Mouse (Mus musculus) embryo, embryonic 11.5 days (tissue): ENCODE data around the gene Ciz1.
"Not testable (repeated sequence)": the region's sequence is repeated elsewhere in the genome, so short reads cannot be mapped to it uniquely, and the experiment has no call there.

ENCODE experiments used
- DNase-seq: peaks from one replicate; pipeline ENCODE4 v3.0.0-alpha.2; 2012; ENCODE audit warnings: low read depth, low spot score

Ciz1 gene

GRCm38 (mm10) chr2:32344598-32345321, 7.4 kb upstream of the Ciz1 start:
- DNase-seq = no peak

- no peak for DNase-seq
Measured at GRCm38 (mm10) chr2:32347019-32347418, 5.1 kb upstream of the Ciz1 start.

- DNase-seq = no peak
Measured at GRCm38 (mm10) chr2:32348311-32348710, 3.8 kb upstream of the Ciz1 start.

GRCm38 (mm10) chr2:32349625-32350255, 2.4 kb upstream of the Ciz1 start:
- no peak for DNase-seq

- DNase-seq = no peak
Measured at GRCm38 (mm10) chr2:32350471-32351051, 1.6 kb upstream of the Ciz1 start.

- DNase-seq = no peak
Measured at GRCm38 (mm10) chr2:32351471-32351961, 611 bp upstream of the Ciz1 start.

- peak; percentile 83 for DNase-seq
Measured at GRCm38 (mm10) chr2:32353007-32353542, 948 bp downstream of the Ciz1 start, which contains the start of gene Dnm1. Dnm1 (minus strand) TSS chr2:32353338.

- no peak for DNase-seq
Measured at GRCm38 (mm10) chr2:32353836-32354235, 1.7 kb downstream of the Ciz1 start.

GRCm38 (mm10) chr2:32354336-32354895, 2.3 kb downstream of the Ciz1 start:
- no peak for DNase-seq

- no peak for DNase-seq
Measured at GRCm38 (mm10) chr2:32356216-32356615, 4.1 kb downstream of the Ciz1 start.

- no peak for DNase-seq
Measured at GRCm38 (mm10) chr2:32357710-32358109, 5.6 kb downstream of the Ciz1 start.

GRCm38 (mm10) chr2:32358381-32358780, 6.3 kb downstream of the Ciz1 start:
- DNase-seq = no peak

- DNase-seq = peak; percentile 56
Measured at GRCm38 (mm10) chr2:32360741-32361140, 8.6 kb downstream of the Ciz1 start.

GRCm38 (mm10) chr2:32361437-32361836, 9.3 kb downstream of the Ciz1 start:
- peak; percentile 29 for DNase-seq

GRCm38 (mm10) chr2:32362274-32362673, 10.1 kb downstream of the Ciz1 start:
- not testable (repeated sequence) for DNase-seq

- peak; percentile 79 for DNase-seq
Measured at GRCm38 (mm10) chr2:32362817-32363340, 10.8 kb downstream of the Ciz1 start.

GRCm38 (mm10) chr2:32363376-32364106, 11.4 kb downstream of the Ciz1 start:
- DNase-seq = peak; percentile 14

GRCm38 (mm10) chr2:32364121-32364520, 12.0 kb downstream of the Ciz1 start:
- no peak for DNase-seq

GRCm38 (mm10) chr2:32367315-32367714, 15.2 kb downstream of the Ciz1 start:
- DNase-seq = no peak

- no peak for DNase-seq
Measured at GRCm38 (mm10) chr2:32374191-32374590, 22.1 kb downstream of the Ciz1 start.

GRCm38 (mm10) chr2:32375317-32375940, 23.3 kb downstream of the Ciz1 start:
- DNase-seq = no peak
